Mouse (Mus musculus): Measurements from ENCODE around the gene Efna4. TPM values are rescaled to one million over a fixed set of nuclear protein-coding genes. Genes with fewer than 3 reads are reported as not detected.

Efna4 gene
- polyA plus RNA-seq, 1 experiment from 2014 or later, result 24.7 TPM

DNA sequence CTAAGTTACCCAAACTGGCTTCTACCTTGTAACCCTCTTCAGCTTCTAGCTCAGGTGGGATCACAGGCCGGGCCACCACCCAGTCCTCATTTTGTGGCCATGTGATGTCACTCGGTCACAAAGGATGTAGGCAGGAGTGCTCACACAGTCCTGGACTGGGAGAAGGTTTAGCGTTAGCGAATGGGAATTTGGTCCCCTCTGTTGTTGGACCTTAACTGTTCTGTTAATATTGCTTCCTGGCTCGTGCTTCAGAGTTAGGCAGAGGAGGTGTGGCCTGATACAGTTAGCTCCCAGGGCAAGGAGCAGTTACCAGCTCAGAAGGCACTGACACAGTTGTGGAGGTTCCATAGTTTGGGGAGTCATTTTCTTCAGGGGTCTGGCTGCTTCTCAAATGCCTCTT, 43.6 kb downstream of the Efna4 start:
- no peaks in the 10 kb centered on the region for H3K36me3 ChIP-seq (ENCODE audit: control insufficient read depth, insufficient read depth, low read length)
- ATAC-seq (ENCODE audit: low read depth), result no peak
- WGBS, result 75% methylated on average over 5 of the region's 5 CpGs
- H3K9me3 ChIP-seq (ENCODE audit: control insufficient read depth, low read length), result no peaks in the 10 kb centered on the region
- H3K9ac ChIP-seq (ENCODE audit: low read length), result no peak overlapping the region
- H3K27me3 ChIP-seq (ENCODE audit: control insufficient read depth, insufficient read depth, low read depth, low read length), result no peaks in the 10 kb centered on the region
- no peak overlapping the region for H3K27ac ChIP-seq (ENCODE audit: low read length)
- no peak overlapping the region for H3K4me3 ChIP-seq (ENCODE audit: low read length)
- no peak overlapping the region for H3K4me2 ChIP-seq (ENCODE audit: low read depth, low read length)
- no peaks in the 10 kb centered on the region; the same call in 1 of the 2 replicates for H3K4me1 ChIP-seq (replicated peaks; ENCODE audit: control insufficient read depth, insufficient read depth, low read length)

DNA sequence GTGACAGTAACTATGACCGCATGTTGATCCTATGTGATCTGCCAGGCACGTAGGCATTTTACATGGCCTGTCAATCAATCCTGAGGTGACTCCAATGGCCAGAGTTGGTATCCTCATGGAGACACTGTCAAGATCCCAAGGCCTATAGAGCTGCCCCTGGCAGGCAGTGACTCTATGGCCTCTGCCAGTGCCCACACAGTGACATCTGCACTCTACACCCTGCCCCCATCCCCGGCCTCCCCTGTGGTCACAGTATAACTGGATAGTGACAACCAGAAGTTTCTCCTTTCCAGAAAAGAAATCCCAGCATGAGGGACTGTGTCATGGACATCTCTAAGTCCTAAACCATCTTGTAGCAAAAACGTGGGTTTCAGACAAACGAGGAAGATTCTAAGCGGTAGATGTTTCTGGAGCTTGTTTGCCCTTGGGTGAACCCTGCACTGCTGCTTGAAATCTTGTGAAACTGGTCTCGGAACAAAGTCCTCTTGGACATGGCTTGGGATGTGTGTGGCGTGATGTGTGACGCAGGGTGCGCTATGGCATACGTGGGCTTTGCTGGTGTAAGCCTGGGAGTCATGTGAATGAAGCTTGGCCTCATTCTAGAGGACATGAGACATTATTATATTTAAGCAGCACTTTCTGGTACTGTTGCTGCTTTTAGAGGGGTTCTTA, 44.4 kb downstream of the Efna4 start:
- Histone ChIP-seq H3K4me2 (ENCODE audit: low read depth, low read length) (no peak overlapping the region), H3K27ac (ENCODE audit: low read length) (no peak overlapping the region), H3K27me3 (ENCODE audit: control insufficient read depth, insufficient read depth, low read depth, low read length) (no peaks in the 10 kb centered on the region), H3K4me1 (replicated peaks; ENCODE audit: control insufficient read depth, insufficient read depth, low read length) (no peaks in the 10 kb centered on the region; the same call in 1 of the 2 replicates), H3K9ac (ENCODE audit: low read length) (no peak overlapping the region), H3K9me3 (ENCODE audit: control insufficient read depth, low read length) (no peaks in the 10 kb centered on the region), H3K4me3 (ENCODE audit: low read length) (no peak overlapping the region), H3K36me3 (ENCODE audit: control insufficient read depth, insufficient read depth, low read length) (no peaks in the 10 kb centered on the region)
- WGBS, result 83% methylated on average over 11 of the region's 11 CpGs
- no peak for ATAC-seq (ENCODE audit: low read depth)

DNA sequence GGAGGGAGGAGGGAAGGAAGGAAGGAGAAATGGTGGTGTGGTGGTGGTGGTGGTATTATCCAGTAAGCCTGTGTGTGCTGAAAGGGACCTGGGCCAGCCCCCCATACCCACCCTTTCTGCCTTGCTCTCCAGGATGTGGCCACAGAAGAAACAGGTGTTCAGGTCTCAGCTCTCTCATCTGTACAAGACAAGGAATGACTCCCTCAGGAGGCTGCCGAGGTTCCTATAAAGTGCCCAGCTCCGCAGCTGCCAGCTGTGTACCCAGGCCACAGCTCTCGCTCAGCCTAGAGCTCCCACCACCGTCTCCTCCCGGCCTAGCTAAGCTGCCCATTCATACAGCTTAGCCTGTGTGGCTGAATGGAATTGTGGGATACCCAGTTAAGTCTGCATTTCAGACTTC, 45.5 kb downstream of the Efna4 start:
- ATAC-seq (ENCODE audit: low read depth), result no peak

DNA sequence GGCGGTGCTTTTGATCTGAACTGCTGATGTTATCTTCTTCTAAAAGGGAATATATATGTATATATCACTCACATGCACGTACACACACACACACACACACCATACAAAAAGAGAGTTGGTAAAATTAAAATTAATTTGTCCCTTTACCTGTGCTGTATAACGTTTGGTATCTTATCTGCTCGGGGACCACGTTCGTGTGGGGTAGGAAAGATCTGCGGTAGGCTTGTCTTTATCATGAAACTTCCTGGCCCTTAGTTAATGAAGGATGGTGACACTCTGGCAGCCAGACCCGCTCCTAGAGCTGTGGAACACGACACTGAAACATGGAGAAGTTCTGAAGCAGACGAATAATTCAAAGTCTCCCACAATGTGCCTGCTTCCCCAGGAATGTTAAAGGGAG, 46.0 kb downstream of the Efna4 start:
- H3K27me3 ChIP-seq (ENCODE audit: control insufficient read depth, insufficient read depth, low read depth, low read length), result no peaks in the 10 kb centered on the region
- no peaks in the 10 kb centered on the region for H3K36me3 ChIP-seq (ENCODE audit: control insufficient read depth, insufficient read depth, low read length)
- no peak for ATAC-seq (ENCODE audit: low read depth)
- 48% methylated on average over 10 of the region's 10 CpGs for WGBS
- no peak overlapping the region for H3K4me2 ChIP-seq (ENCODE audit: low read depth, low read length)
- no peak overlapping the region for H3K27ac ChIP-seq (ENCODE audit: low read length)
- H3K9ac ChIP-seq (ENCODE audit: low read length), result no peak overlapping the region
- no peaks in the 10 kb centered on the region for H3K9me3 ChIP-seq (ENCODE audit: control insufficient read depth, low read length)
- no peaks in the 10 kb centered on the region; the same call in 1 of the 2 replicates for H3K4me1 ChIP-seq (replicated peaks; ENCODE audit: control insufficient read depth, insufficient read depth, low read length)
- no peak overlapping the region for H3K4me3 ChIP-seq (ENCODE audit: low read length)

More for the DNA sequence above, 45.5 kb downstream of the Efna4 start:
- Histone ChIP-seq H3K27me3 (ENCODE audit: control insufficient read depth, insufficient read depth, low read depth, low read length) (no peaks in the 10 kb centered on the region), H3K9me3 (ENCODE audit: control insufficient read depth, low read length) (no peaks in the 10 kb centered on the region), H3K4me1 (replicated peaks; ENCODE audit: control insufficient read depth, insufficient read depth, low read length) (no peaks in the 10 kb centered on the region; the same call in 1 of the 2 replicates), H3K9ac (ENCODE audit: low read length) (no peak overlapping the region), H3K4me2 (ENCODE audit: low read depth, low read length) (no peak overlapping the region), H3K36me3 (ENCODE audit: control insufficient read depth, insufficient read depth, low read length) (no peaks in the 10 kb centered on the region), H3K4me3 (ENCODE audit: low read length) (no peak overlapping the region), H3K27ac (ENCODE audit: low read length) (no peak overlapping the region)
- WGBS, result 64% methylated on average over 5 of the region's 5 CpGs

DNA sequence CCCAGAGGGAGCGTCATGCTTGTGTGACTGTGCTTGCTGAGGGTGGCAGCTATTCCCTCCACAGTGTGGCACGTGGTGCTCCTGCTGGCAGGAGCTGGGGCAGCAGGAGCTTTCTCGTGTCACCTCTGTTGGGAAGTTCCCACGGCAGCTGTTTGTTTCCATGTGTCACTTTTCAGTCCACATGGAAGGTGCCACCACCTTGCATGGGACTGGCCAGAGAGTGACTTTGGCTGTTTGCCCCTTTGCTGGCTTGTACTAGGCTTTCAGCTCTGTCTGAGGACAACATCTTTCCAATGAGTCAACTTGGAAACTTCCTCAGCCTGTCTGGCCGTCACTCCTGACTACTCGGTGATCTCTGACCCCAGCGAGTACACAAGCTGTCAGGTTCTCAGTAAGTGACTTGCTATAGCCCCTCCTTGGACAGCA, 49.3 kb downstream of the Efna4 start:
- Histone ChIP-seq H3K36me3 (ENCODE audit: control insufficient read depth, insufficient read depth, low read length) (no peaks in the 10 kb centered on the region), H3K27me3 (ENCODE audit: control insufficient read depth, insufficient read depth, low read depth, low read length) (no peaks in the 10 kb centered on the region), H3K9ac (ENCODE audit: low read length) (no peak overlapping the region), H3K4me3 (ENCODE audit: low read length) (no peak overlapping the region), H3K4me1 (replicated peaks; ENCODE audit: control insufficient read depth, insufficient read depth, low read length) (no peaks in the 10 kb centered on the region; the same call in none of the 2 replicates), H3K9me3 (ENCODE audit: control insufficient read depth, low read length) (no peaks in the 10 kb centered on the region), H3K4me2 (ENCODE audit: low read depth, low read length) (no peak overlapping the region), H3K27ac (ENCODE audit: low read length) (no peak overlapping the region)
- ATAC-seq (ENCODE audit: low read depth), result no peak
- 18% methylated on average over 7 of the region's 7 CpGs for WGBS

DNA sequence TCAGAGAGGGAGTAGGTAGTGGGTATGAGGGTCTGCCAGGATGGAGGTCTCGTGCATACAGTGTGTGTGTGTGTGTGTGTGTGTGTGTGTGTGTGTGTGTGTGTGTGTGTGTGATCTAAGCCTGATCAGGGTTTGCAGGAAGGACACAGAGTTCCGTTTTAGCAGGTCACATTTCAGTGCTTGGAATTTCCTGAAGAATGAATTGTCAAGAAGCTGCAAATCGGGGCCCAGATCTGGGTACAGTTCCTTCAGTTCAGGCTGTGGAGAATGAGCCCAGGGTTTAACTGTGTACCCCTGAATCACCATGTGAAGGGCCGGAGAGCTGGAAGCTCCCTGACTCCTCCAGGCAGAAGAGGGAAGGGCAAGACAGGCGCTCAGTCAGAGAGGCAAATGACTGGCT, 50.5 kb downstream of the Efna4 start:
- Histone ChIP-seq H3K4me1 (replicated peaks; ENCODE audit: control insufficient read depth, insufficient read depth, low read length) (no peaks in the 10 kb centered on the region; the same call in none of the 2 replicates), H3K9me3 (ENCODE audit: control insufficient read depth, low read length) (no peaks in the 10 kb centered on the region), H3K27me3 (ENCODE audit: control insufficient read depth, insufficient read depth, low read depth, low read length) (no peaks in the 10 kb centered on the region), H3K4me3 (ENCODE audit: low read length) (no peak overlapping the region), H3K4me2 (ENCODE audit: low read depth, low read length) (no peak overlapping the region), H3K9ac (ENCODE audit: low read length) (no peak overlapping the region), H3K36me3 (ENCODE audit: control insufficient read depth, insufficient read depth, low read length) (no peaks in the 10 kb centered on the region), H3K27ac (ENCODE audit: low read length) (peak overlapping the region; percentile 6)
- no peak for ATAC-seq (ENCODE audit: low read depth)
- WGBS, result 46% methylated on average over 5 of the region's 5 CpGs

DNA sequence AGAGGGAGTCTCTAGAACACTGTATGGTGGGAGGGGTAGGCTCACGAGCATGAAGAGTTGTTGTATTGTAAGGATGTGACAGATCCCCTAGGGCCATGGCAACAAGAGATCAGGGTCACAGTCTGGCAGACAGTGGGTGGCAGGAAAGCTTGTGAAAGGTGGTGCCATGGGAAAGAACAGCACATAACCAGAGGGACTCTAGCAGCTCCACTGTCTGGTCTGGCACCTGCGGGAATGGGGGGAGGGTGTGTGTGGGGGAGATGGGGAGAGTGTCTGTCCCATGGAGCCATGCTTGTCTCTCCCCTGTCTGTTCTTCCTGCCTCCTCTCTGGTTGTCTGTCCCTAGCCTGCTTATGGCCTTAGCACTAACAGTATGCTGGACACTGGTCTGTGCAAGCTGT, 52.3 kb downstream of the Efna4 start:
- H3K36me3 ChIP-seq (ENCODE audit: control insufficient read depth, insufficient read depth, low read length), result no peaks in the 10 kb centered on the region
- 55% methylated on average over 2 of the region's 2 CpGs for WGBS

DNA sequence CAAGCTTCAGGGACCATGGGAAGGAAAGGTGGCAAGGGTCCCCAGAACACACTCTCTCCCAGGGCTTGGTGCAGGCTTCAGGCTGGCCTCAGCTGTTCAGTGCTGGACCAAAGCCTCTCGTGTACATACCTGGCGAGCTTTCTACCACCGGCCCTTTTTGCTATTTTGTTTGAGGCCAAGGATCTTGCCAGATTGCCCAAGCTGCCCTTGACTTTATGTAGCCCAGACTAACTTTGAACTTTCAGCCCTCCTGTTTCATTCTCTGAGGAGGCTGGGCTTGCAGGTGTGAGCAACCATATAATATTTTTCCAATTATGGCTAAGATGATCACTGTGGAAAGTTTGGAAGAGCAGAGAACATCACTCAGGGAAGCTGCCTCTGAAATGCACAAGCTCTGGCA, 53.6 kb downstream of the Efna4 start:
- H3K9ac ChIP-seq (ENCODE audit: low read length), result no peak overlapping the region
- H3K9me3 ChIP-seq (ENCODE audit: control insufficient read depth, low read length), result no peaks in the 10 kb centered on the region
- 65% methylated on average over 3 of the region's 3 CpGs for WGBS
- H3K4me2 ChIP-seq (ENCODE audit: low read depth, low read length), result no peak overlapping the region
- H3K4me3 ChIP-seq (ENCODE audit: low read length), result no peak overlapping the region
- peaks cover 20% of the 10 kb centered on the region for H3K4me1 ChIP-seq (replicated peaks; ENCODE audit: control insufficient read depth, insufficient read depth, low read length)
- H3K36me3 ChIP-seq (ENCODE audit: control insufficient read depth, insufficient read depth, low read length), result no peaks in the 10 kb centered on the region
- H3K27me3 ChIP-seq (ENCODE audit: control insufficient read depth, insufficient read depth, low read depth, low read length), result no peaks in the 10 kb centered on the region; the same call in none of the 2 replicates
- H3K27ac ChIP-seq (ENCODE audit: low read length), result no peak overlapping the region
- no peak for ATAC-seq (ENCODE audit: low read depth)

More for the DNA sequence above, 52.3 kb downstream of the Efna4 start:
- Histone ChIP-seq H3K9me3 (ENCODE audit: control insufficient read depth, low read length) (no peaks in the 10 kb centered on the region), H3K4me3 (ENCODE audit: low read length) (no peak overlapping the region), H3K9ac (ENCODE audit: low read length) (no peak overlapping the region), H3K4me1 (replicated peaks; ENCODE audit: control insufficient read depth, insufficient read depth, low read length) (peaks cover 13% of the 10 kb centered on the region), H3K27me3 (ENCODE audit: control insufficient read depth, insufficient read depth, low read depth, low read length) (no peaks in the 10 kb centered on the region; the same call in none of the 2 replicates), H3K27ac (ENCODE audit: low read length) (no peak overlapping the region), H3K4me2 (ENCODE audit: low read depth, low read length) (no peak overlapping the region)
- ATAC-seq (ENCODE audit: low read depth), result no peak

All from lung, embryonic 16.5 days (tissue).